Mouse (Mus musculus): Measurements from ENCODE around the gene Ufl1. TPM values are rescaled to one million over a fixed set of nuclear protein-coding genes. Genes with fewer than 3 reads are reported as not detected.

The Ufl1 gene
- polyA plus RNA-seq, 1 experiment from 2014 or later, result 37.5 TPM

- Histone ChIP-seq H3K36me3 (ENCODE audit: control insufficient read depth, insufficient read depth, low read length) (no peaks in the 10 kb centered on the region), H3K4me3 (ENCODE audit: low read depth, low read length) (no peak overlapping the region), H3K4me2 (ENCODE audit: low read length) (no peak overlapping the region), H3K9me3 (replicated peaks; ENCODE audit: control insufficient read depth, low read length) (no peaks in the 10 kb centered on the region), H3K9ac (ENCODE audit: low read length) (no peak overlapping the region), H3K4me1 (ENCODE audit: control insufficient read depth, insufficient read depth, low read length) (no peaks in the 10 kb centered on the region), H3K27ac (ENCODE audit: low read depth, low read length) (no peak overlapping the region), H3K27me3 (replicated peaks; ENCODE audit: control insufficient read depth, insufficient read depth, low read length) (no peaks in the 10 kb centered on the region)
- ATAC-seq, result no peak
- DNase-seq (ENCODE audit: low spot score), result no peak
- 75% methylated on average over 4 of the region's 4 CpGs for WGBS
Measured at GRCm38 (mm10) chr4:25206166-25206565, 75.5 kb downstream of the Ufl1 start.

Other genes with a start within 250 kb of the Ufl1 start
- 0.20 TPM in 1 of 2 replicates, not detected in the other for gene Fhl5, start 38.9 kb downstream of the Ufl1 start, polyA plus RNA-seq (2014; fragmentation: Nextera tagmentation; extraction: Ambion mirVana)

Data from forebrain, embryonic 14.5 days (tissue).